Comparison of ENCODE assay signal across 8 mouse cellular contexts in the genomic region with DNA sequence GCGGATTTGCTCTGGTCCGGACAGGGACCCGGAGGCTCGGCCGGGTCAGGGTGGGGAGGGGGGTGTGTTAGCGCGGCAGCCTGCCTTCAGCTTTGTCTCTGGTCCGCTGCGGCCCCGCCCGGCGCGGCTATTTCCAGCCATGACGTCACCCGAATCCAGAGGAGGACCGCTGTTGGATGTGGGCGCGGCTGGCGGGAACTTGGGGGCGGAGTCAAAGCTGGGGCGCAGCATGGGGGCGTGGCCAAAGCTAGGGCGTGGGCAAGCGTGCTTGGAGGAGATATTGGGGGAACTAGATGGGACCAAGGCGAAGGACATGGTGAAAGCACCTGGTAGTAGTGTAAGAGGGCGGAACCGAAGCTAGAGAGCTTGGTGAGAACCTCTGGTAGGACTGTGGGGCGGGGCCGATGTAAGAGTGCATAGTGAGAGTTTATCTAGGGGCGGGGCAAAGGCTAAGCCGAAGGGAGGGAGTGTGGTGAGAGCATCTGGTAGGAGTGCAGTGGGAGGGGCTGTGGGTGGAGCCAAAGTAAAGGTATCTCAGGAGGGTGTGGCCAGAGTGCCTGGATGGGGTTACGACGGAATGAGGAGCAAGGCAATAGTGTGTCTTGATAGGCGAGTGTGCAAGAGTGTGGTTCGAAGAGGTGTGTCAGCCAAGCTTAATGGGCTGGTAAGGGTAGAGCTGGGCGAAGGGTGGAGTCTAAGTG. TPM values are rescaled to one million over a fixed set of nuclear protein-coding genes. Genes with fewer than 3 reads are reported as not detected.
DNase-seq lines count a peak whose midpoint lies in the region; ATAC-seq and TF ChIP-seq lines count a peak whose summit lies in the region.

No protein-coding gene starts in this region.

- ATAC-seq in CD4-positive, CD25-positive, alpha-beta regulatory T cell, adult 4 months: peak; percentile 74
- peak; percentile 87 for ATAC-seq in heart, embryonic 15.5 days (replicated peaks; ENCODE audit: insufficient number of reproducible peaks, insufficient read depth, low FRiP score, low read depth)
- ATAC-seq in liver, embryonic 14.5 days (ENCODE audit: insufficient read depth): peak; percentile 86
- peak; percentile 87 for ATAC-seq in neural tube, embryonic 11.5 days (ENCODE audit: insufficient read depth, low FRiP score, low TSS enrichment)
- ATAC-seq in stomach, postnatal 0 days (ENCODE audit: low FRiP score, low TSS enrichment): peak; percentile 86

- H3K27me3 ChIP-seq in heart, embryonic 15.5 days: no peaks in the 10 kb centered on the region
- H3K27me3 ChIP-seq in liver, embryonic 14.5 days (ENCODE audit: control insufficient read depth, insufficient read depth, low read length): no peaks in the 10 kb centered on the region
- no peaks in the 10 kb centered on the region for H3K27me3 ChIP-seq in neural tube, embryonic 11.5 days (ENCODE audit: control insufficient read depth, insufficient read depth, low read length)
- H3K27me3 ChIP-seq in stomach, postnatal 0 days (ENCODE audit: control insufficient read depth, insufficient read depth, low read length): no peaks in the 10 kb centered on the region

- H3K9ac ChIP-seq in heart, embryonic 15.5 days: peak overlapping the region; percentile 100
- H3K9ac ChIP-seq in liver, embryonic 14.5 days (replicated peaks): peak overlapping the region; percentile 95
- peak overlapping the region; percentile 91 for H3K9ac ChIP-seq in neural tube, embryonic 11.5 days (ENCODE audit: low read length)
- peak overlapping the region; percentile 99 for H3K9ac ChIP-seq in stomach, postnatal 0 days (ENCODE audit: low read length)

- DNase-seq in c-Kit-negative CD71-positive TER-119-positive erythroid progenitor cells, embryonic 14.5 days (ENCODE audit: low read depth, low spot score): peak; percentile 99
- peak; percentile 81 for DNase-seq in fibroblast of lung, adult 2 months (ENCODE audit: low read depth)
- DNase-seq in kidney, postnatal 25 days: peak; percentile 98 to 99
- peak; percentile 95 to 99 (median 97) for DNase-seq in liver, embryonic 14.5 days (ENCODE audit: low read depth in 3 of 3, low spot score in 3 of 3)
- DNase-seq in neural tube, embryonic 11.5 days (ENCODE audit: low spot score): peak; percentile 95
- peak; percentile 98 for DNase-seq in stomach, postnatal 0 days (ENCODE audit: low spot score)

- H3K4me1 ChIP-seq in heart, embryonic 15.5 days (replicated peaks): peaks cover 54% of the 10 kb centered on the region
- peaks cover 30 to 59% of the 10 kb centered on the region in 2 experiments for H3K4me1 ChIP-seq in liver, embryonic 14.5 days (replicated peaks; ENCODE audit: control insufficient read depth in 2 of 2, insufficient read depth in 2 of 2, low read length in 1 of 2)
- peaks cover 19% of the 10 kb centered on the region for H3K4me1 ChIP-seq in neural tube, embryonic 11.5 days (ENCODE audit: control insufficient read depth, insufficient read depth, low read length)
- peaks cover 10% of the 10 kb centered on the region for H3K4me1 ChIP-seq in stomach, postnatal 0 days (replicated peaks; ENCODE audit: control insufficient read depth, insufficient read depth)

- WGBS in heart, embryonic 15.5 days: 1% methylated on average over 34 of the region's 36 CpGs
- WGBS in liver, embryonic 14.5 days (ENCODE audit: insufficient replicate concordance): under 1% methylated on average over 35 of the region's 36 CpGs
- WGBS in neural tube, embryonic 11.5 days: 1% methylated on average over 36 of the region's 36 CpGs
- WGBS in stomach, postnatal 0 days: 1% methylated on average over 36 of the region's 36 CpGs

- TF ChIP-seq EP300 in liver, embryonic 14.5 days (IDR thresholded peaks at IDR 0.05; ENCODE audit: low read depth): peak; percentile 27; the same call in 1 of the 2 replicates
- peak; percentile 36 for TF ChIP-seq EP300 in stomach, postnatal 0 days (optimal IDR thresholded peaks at IDR 0.05)

- peak overlapping the region; percentile 64 for H3K4me2 ChIP-seq in heart, embryonic 15.5 days
- peak overlapping the region; percentile 70 for H3K4me2 ChIP-seq in liver, embryonic 14.5 days (ENCODE audit: low read depth)
- peak overlapping the region; percentile 55 for H3K4me2 ChIP-seq in neural tube, embryonic 11.5 days (ENCODE audit: low read depth)
- H3K4me2 ChIP-seq in stomach, postnatal 0 days (replicated peaks; ENCODE audit: low read depth): peak overlapping the region; percentile 52

- TF ChIP-seq CTCF in liver, embryonic 14.5 days (IDR thresholded peaks at IDR 0.05; ENCODE audit: low read depth): no peak
- TF ChIP-seq CTCF in stomach, postnatal 0 days (IDR thresholded peaks at IDR 0.05; ENCODE audit: low read depth): no peak

- H3K27ac ChIP-seq in heart, embryonic 15.5 days: peak overlapping the region; percentile 99
- peak overlapping the region; percentile 93 for H3K27ac ChIP-seq in liver, embryonic 14.5 days
- H3K27ac ChIP-seq in neural tube, embryonic 11.5 days (ENCODE audit: low read depth, low read length): peak overlapping the region; percentile 96
- H3K27ac ChIP-seq in stomach, postnatal 0 days (replicated peaks): peak overlapping the region; percentile 99

- no peaks in the 10 kb centered on the region for H3K9me3 ChIP-seq in heart, embryonic 15.5 days (replicated peaks)
- H3K9me3 ChIP-seq in liver, embryonic 14.5 days (ENCODE audit: control insufficient read depth, low read length): no peaks in the 10 kb centered on the region
- no peaks in the 10 kb centered on the region for H3K9me3 ChIP-seq in neural tube, embryonic 11.5 days (ENCODE audit: control insufficient read depth, low read length)
- no peaks in the 10 kb centered on the region for H3K9me3 ChIP-seq in stomach, postnatal 0 days (ENCODE audit: control insufficient read depth, low read length)

- peaks cover 28% of the 10 kb centered on the region for H3K36me3 ChIP-seq in heart, embryonic 15.5 days
- peaks cover 35% of the 10 kb centered on the region for H3K36me3 ChIP-seq in liver, embryonic 14.5 days (replicated peaks; ENCODE audit: control insufficient read depth, insufficient read depth, low read depth)
- H3K36me3 ChIP-seq in neural tube, embryonic 11.5 days (ENCODE audit: control insufficient read depth, insufficient read depth, low read length): peaks cover 7% of the 10 kb centered on the region
- peaks cover 10% of the 10 kb centered on the region for H3K36me3 ChIP-seq in stomach, postnatal 0 days (ENCODE audit: control insufficient read depth, insufficient read depth, low read length)

- peak overlapping the region; percentile 100 for H3K4me3 ChIP-seq in heart, embryonic 15.5 days
- H3K4me3 ChIP-seq in liver, embryonic 14.5 days (ENCODE audit: insufficient read depth in 1 of 2, low read depth in 2 of 2, low read length in 2 of 2): peak overlapping the region; percentile 91 to 92
- peak overlapping the region; percentile 85 for H3K4me3 ChIP-seq in neural tube, embryonic 11.5 days (ENCODE audit: low read depth, low read length)
- peak overlapping the region; percentile 100 for H3K4me3 ChIP-seq in stomach, postnatal 0 days (ENCODE audit: low read depth, low read length)

RNA-seq across cellular contexts. Expression of a gene that starts 0.7 kb away (rescaled TPM):
- 1 to 10 TPM; 2.2 to 3.1 TPM for polyA plus RNA-seq in CD4-positive, CD25-positive, alpha-beta regulatory T cell, adult 4 months (2017; shearing (Covaris generic))
- 17.7 and 18.4 TPM in 2 replicates for polyA plus RNA-seq in heart, embryonic 15.5 days (2015; fragmentation: Nextera tagmentation; extraction: Ambion mirVana)
- polyA plus RNA-seq in liver, embryonic 14.5 days (2012; rRNA removed): 5.4 TPM in 2 replicates
- 6.9 and 7.7 TPM in 2 replicates for polyA plus RNA-seq in liver, embryonic 14.5 days (2014; fragmentation: Nextera tagmentation; extraction: Ambion mirVana)
- polyA plus RNA-seq in neural tube, embryonic 11.5 days (2014; fragmentation: Nextera tagmentation; extraction: Ambion mirVana): 14.5 and 16.0 TPM in 2 replicates
- polyA plus RNA-seq in stomach, postnatal 0 days (2015; fragmentation: Nextera tagmentation; extraction: Ambion mirVana): 9.8 and 11.3 TPM in 2 replicates

RNA-seq across cellular contexts. Expression of a gene that starts 29.8 kb away (rescaled TPM):
- polyA plus RNA-seq in CD4-positive, CD25-positive, alpha-beta regulatory T cell, adult 4 months (2017; shearing (Covaris generic)): not detected
- polyA plus RNA-seq in heart, embryonic 15.5 days (2015; fragmentation: Nextera tagmentation; extraction: Ambion mirVana): 1.4 TPM in 2 replicates
- 0.74 and 1.2 TPM in 2 replicates for polyA plus RNA-seq in liver, embryonic 14.5 days (2012; rRNA removed)
- polyA plus RNA-seq in liver, embryonic 14.5 days (2014; fragmentation: Nextera tagmentation; extraction: Ambion mirVana): 0.28 and 0.40 TPM in 2 replicates
- polyA plus RNA-seq in neural tube, embryonic 11.5 days (2014; fragmentation: Nextera tagmentation; extraction: Ambion mirVana): 0.62 and 1.3 TPM in 2 replicates
- polyA plus RNA-seq in stomach, postnatal 0 days (2015; fragmentation: Nextera tagmentation; extraction: Ambion mirVana): 1.4 and 1.9 TPM in 2 replicates

RNA-seq across cellular contexts. Expression of a gene that starts 56.2 kb away (rescaled TPM):
- polyA plus RNA-seq in CD4-positive, CD25-positive, alpha-beta regulatory T cell, adult 4 months (2017; shearing (Covaris generic)): 10 to 100 TPM; 49.7 to 81.3 TPM
- polyA plus RNA-seq in heart, embryonic 15.5 days (2015; fragmentation: Nextera tagmentation; extraction: Ambion mirVana): 208 and 223 TPM in 2 replicates
- polyA plus RNA-seq in liver, embryonic 14.5 days (2012; rRNA removed): 87.7 and 139 TPM in 2 replicates
- polyA plus RNA-seq in liver, embryonic 14.5 days (2014; fragmentation: Nextera tagmentation; extraction: Ambion mirVana): 388 and 401 TPM in 2 replicates
- polyA plus RNA-seq in neural tube, embryonic 11.5 days (2014; fragmentation: Nextera tagmentation; extraction: Ambion mirVana): 389 and 409 TPM in 2 replicates
- polyA plus RNA-seq in stomach, postnatal 0 days (2015; fragmentation: Nextera tagmentation; extraction: Ambion mirVana): 38.0 and 41.2 TPM in 2 replicates

Comparison
In these comparisons a context has a peak if more than half of its experiments do, and no peak if none do; other contexts are left out.
1. Peak in every context shown above with its lines: DNase-seq, ATAC-seq, H3K4me3 ChIP-seq and H3K27ac ChIP-seq.